Mouse (Mus musculus) midbrain, embryonic 13.5 days (tissue): ENCODE measurements around the gene Rad51b. TPM values are rescaled to one million over a fixed set of nuclear protein-coding genes. Genes with fewer than 3 reads are reported as not detected.

ENCODE experiments used
- ATAC-seq: fragments of 200-750 bp; cut with Nextera tagmentation; 2 replicates; pipeline ENCODE4 v1.8.0; 2017; ENCODE audit warnings: mild to moderate bottlenecking, moderate TSS enrichment, moderate library complexity
- H3K27ac ChIP-seq: fragments of 300-500 bp; sonication (generic); 2 replicates; pipeline ENCODE4 v1.5.1; 2015; ENCODE audit warnings: inconsistent platforms, mild to moderate bottlenecking, moderate library complexity
- H3K27me3 ChIP-seq: fragments of 300-500 bp; sonication (generic); 2 replicates; pipeline ENCODE4 v1.6.1; 2015; ENCODE audit warnings: mild to moderate bottlenecking, inconsistent platforms
- H3K36me3 ChIP-seq: fragments of 300-500 bp; sonication (generic); 2 replicates; pipeline ENCODE4 v1.6.1; 2015; ENCODE audit warnings: mild to moderate bottlenecking, inconsistent platforms
- H3K4me1 ChIP-seq: fragments of 300-500 bp; sonication (generic); replicated peaks from 2 replicates; pipeline ENCODE4 v1.6.1; 2015; ENCODE audit warnings: inconsistent platforms
- H3K4me2 ChIP-seq: fragments of 300-500 bp; sonication (generic); replicated peaks from 2 replicates; pipeline ENCODE4 v1.6.1; 2015; ENCODE audit warnings: moderate library complexity, mild to moderate bottlenecking, inconsistent platforms
- H3K4me3 ChIP-seq: fragments of 300-500 bp; sonication (generic); replicated peaks from 2 replicates; pipeline ENCODE4 v1.5.1; 2015; ENCODE audit warnings: mild to moderate bottlenecking, inconsistent platforms
- H3K9ac ChIP-seq: fragments of 300-500 bp; sonication (generic); replicated peaks from 2 replicates; pipeline ENCODE4 v1.6.1; 2015; ENCODE audit warnings: mild to moderate bottlenecking, inconsistent platforms
- H3K9me3 ChIP-seq: fragments of 300-500 bp; sonication (generic); 2 replicates; pipeline ENCODE4 v1.6.1; 2016; ENCODE audit warnings: mild to moderate bottlenecking, inconsistent platforms
- WGBS: fragments of 180-500 bp; shearing (Covaris S2); methylation state at CpG from one replicate; pipeline ENCODE4 v1.1.7; 2015; 5-methylcytosine and 5-hydroxymethylcytosine counted together
- polyA plus RNA-seq: library from polyadenylated mRNA; unstranded; fragments of >200 nt; fragmentation: Nextera tagmentation; extraction: Ambion mirVana; gene quantifications from 2 replicates; pipeline ENCODE4 v1.2.1, GENCODE M21; 2015

Rad51b gene
- polyA plus RNA-seq, 1 experiment from 2014 or later = 3.2 TPM

- no peak overlapping the region for H3K27ac ChIP-seq
- ATAC-seq = no peak
- no peaks in the 10 kb centered on the region for H3K9me3 ChIP-seq
- H3K4me3 ChIP-seq = no peak overlapping the region
- 93% methylated on average over 3 of the region's 3 CpGs for WGBS
- H3K4me2 ChIP-seq = no peak overlapping the region
- H3K9ac ChIP-seq = no peak overlapping the region
- H3K27me3 ChIP-seq = no peaks in the 10 kb centered on the region
- H3K36me3 ChIP-seq = 0 out of 2 replicates have a peak, but pooled peaks cover 3% of the 10 kb centered on the region
- H3K4me1 ChIP-seq = no peaks in the 10 kb centered on the region
These were observed 474.7 kb downstream of the Rad51b start for GRCm38 (mm10) chr12:79771741-79772140.

- no peak overlapping the region for H3K27ac ChIP-seq
- no peak overlapping the region for H3K4me2 ChIP-seq
- no peaks in the 10 kb centered on the region for H3K9me3 ChIP-seq
- 91% methylated on average over 4 of the region's 4 CpGs for WGBS
- ATAC-seq = no peak
- H3K27me3 ChIP-seq = no peaks in the 10 kb centered on the region
- H3K9ac ChIP-seq = no peak overlapping the region
- no peaks in the 10 kb centered on the region for H3K4me1 ChIP-seq
- no peak overlapping the region for H3K4me3 ChIP-seq
- H3K36me3 ChIP-seq = 0 out of 2 replicates have a peak, but pooled peaks cover 3% of the 10 kb centered on the region
These were observed 476.2 kb downstream of the Rad51b start for GRCm38 (mm10) chr12:79773246-79773645.

GRCm38 (mm10) chr12:79774571-79774970 is 477.5 kb downstream of the Rad51b start:
- H3K4me3 ChIP-seq = no peak overlapping the region
- H3K4me1 ChIP-seq = no peaks in the 10 kb centered on the region
- H3K36me3 ChIP-seq = 0 out of 2 replicates have a peak, but pooled peaks cover 3% of the 10 kb centered on the region
- ATAC-seq = no peak
- 85% methylated on average over 4 of the region's 4 CpGs for WGBS
- H3K4me2 ChIP-seq = no peak overlapping the region
- H3K9me3 ChIP-seq = no peaks in the 10 kb centered on the region
- H3K27ac ChIP-seq = no peak overlapping the region
- no peak overlapping the region for H3K9ac ChIP-seq
- H3K27me3 ChIP-seq = no peaks in the 10 kb centered on the region

- WGBS = 88% methylated on average over 5 of the region's 5 CpGs
- no peaks in the 10 kb centered on the region; the same call in 1 of the 2 replicates for H3K4me1 ChIP-seq
- H3K4me2 ChIP-seq = no peak overlapping the region
- H3K27me3 ChIP-seq = no peaks in the 10 kb centered on the region
- H3K27ac ChIP-seq = no peak overlapping the region
- no peak overlapping the region for H3K4me3 ChIP-seq
- H3K9me3 ChIP-seq = no peaks in the 10 kb centered on the region
- no peak overlapping the region for H3K9ac ChIP-seq
- H3K36me3 ChIP-seq = 0 out of 2 replicates have a peak, but pooled peaks cover 3% of the 10 kb centered on the region
- ATAC-seq = no peak
These were observed 479.7 kb downstream of the Rad51b start for GRCm38 (mm10) chr12:79776828-79777227.

- 66% methylated on average over 2 of the region's 2 CpGs for WGBS
- Histone ChIP-seq H3K36me3 (no peaks in the 10 kb centered on the region), H3K4me1 (no peaks in the 10 kb centered on the region; the same call in 1 of the 2 replicates), H3K9me3 (no peaks in the 10 kb centered on the region), H3K4me2 (no peak overlapping the region), H3K9ac (no peak overlapping the region), H3K27me3 (no peaks in the 10 kb centered on the region), H3K27ac (no peak overlapping the region), H3K4me3 (no peak overlapping the region)
- ATAC-seq = no peak
These were observed 483.7 kb downstream of the Rad51b start for GRCm38 (mm10) chr12:79780745-79781144.

GRCm38 (mm10) chr12:79781788-79782187 is 484.7 kb downstream of the Rad51b start:
- Histone ChIP-seq H3K4me1 (no peaks in the 10 kb centered on the region; the same call in 1 of the 2 replicates), H3K4me2 (no peak overlapping the region), H3K36me3 (no peaks in the 10 kb centered on the region), H3K9me3 (no peaks in the 10 kb centered on the region), H3K27me3 (no peaks in the 10 kb centered on the region), H3K4me3 (no peak overlapping the region), H3K27ac (no peak overlapping the region), H3K9ac (no peak overlapping the region)
- WGBS = 87% methylated on average over 5 of the region's 5 CpGs
- no peak for ATAC-seq

- H3K4me1 ChIP-seq = no peaks in the 10 kb centered on the region; the same call in 1 of the 2 replicates
- no peaks in the 10 kb centered on the region for H3K9me3 ChIP-seq
- ATAC-seq = no peak
- no peak overlapping the region for H3K9ac ChIP-seq
- no peaks in the 10 kb centered on the region for H3K36me3 ChIP-seq
- 93% methylated on average over 6 of the region's 6 CpGs for WGBS
- no peak overlapping the region for H3K27ac ChIP-seq
- no peaks in the 10 kb centered on the region for H3K27me3 ChIP-seq
- no peak overlapping the region for H3K4me3 ChIP-seq
- no peak overlapping the region for H3K4me2 ChIP-seq
These were observed 485.5 kb downstream of the Rad51b start for GRCm38 (mm10) chr12:79782444-79783117.

GRCm38 (mm10) chr12:79784159-79784558 is 487.1 kb downstream of the Rad51b start:
- no peak for ATAC-seq
- H3K4me3 ChIP-seq = no peak overlapping the region
- no peaks in the 10 kb centered on the region; the same call in 1 of the 2 replicates for H3K4me1 ChIP-seq
- H3K4me2 ChIP-seq = no peak overlapping the region
- H3K27ac ChIP-seq = no peak overlapping the region
- WGBS = 85% methylated on average over 7 of the region's 7 CpGs
- H3K9ac ChIP-seq = no peak overlapping the region
- H3K9me3 ChIP-seq = no peaks in the 10 kb centered on the region
- no peaks in the 10 kb centered on the region for H3K27me3 ChIP-seq
- no peaks in the 10 kb centered on the region for H3K36me3 ChIP-seq

- WGBS = 90% methylated on average over 3 of the region's 3 CpGs
- Histone ChIP-seq H3K36me3 (no peaks in the 10 kb centered on the region), H3K27ac (no peak overlapping the region), H3K4me2 (no peak overlapping the region), H3K9me3 (no peaks in the 10 kb centered on the region), H3K4me3 (no peak overlapping the region), H3K4me1 (no peaks in the 10 kb centered on the region), H3K27me3 (no peaks in the 10 kb centered on the region), H3K9ac (no peak overlapping the region)
- ATAC-seq = no peak
These were observed 488.6 kb downstream of the Rad51b start for GRCm38 (mm10) chr12:79785691-79786090.

- no peak overlapping the region for H3K4me2 ChIP-seq
- no peaks in the 10 kb centered on the region for H3K27me3 ChIP-seq
- 83% methylated on average over 10 of the region's 10 CpGs for WGBS
- no peaks in the 10 kb centered on the region for H3K9me3 ChIP-seq
- no peak overlapping the region for H3K27ac ChIP-seq
- H3K9ac ChIP-seq = no peak overlapping the region
- no peaks in the 10 kb centered on the region for H3K36me3 ChIP-seq
- ATAC-seq = no peak
- no peaks in the 10 kb centered on the region for H3K4me1 ChIP-seq
- H3K4me3 ChIP-seq = no peak overlapping the region
These were observed 490.5 kb downstream of the Rad51b start for GRCm38 (mm10) chr12:79787538-79787937.

- H3K4me2 ChIP-seq = no peak overlapping the region
- WGBS = 96% methylated on average over 5 of the region's 5 CpGs
- no peaks in the 10 kb centered on the region for H3K27me3 ChIP-seq
- ATAC-seq = no peak
- no peaks in the 10 kb centered on the region for H3K9me3 ChIP-seq
- H3K4me1 ChIP-seq = no peaks in the 10 kb centered on the region
- no peaks in the 10 kb centered on the region for H3K36me3 ChIP-seq
- H3K4me3 ChIP-seq = no peak overlapping the region
- H3K27ac ChIP-seq = no peak overlapping the region
- no peak overlapping the region for H3K9ac ChIP-seq
These were observed 491.3 kb downstream of the Rad51b start for GRCm38 (mm10) chr12:79788340-79788739.

GRCm38 (mm10) chr12:79789481-79789880 is 492.4 kb downstream of the Rad51b start:
- H3K4me2 ChIP-seq = no peak overlapping the region
- H3K36me3 ChIP-seq = no peaks in the 10 kb centered on the region
- H3K9me3 ChIP-seq = no peaks in the 10 kb centered on the region
- ATAC-seq = no peak
- H3K27me3 ChIP-seq = no peaks in the 10 kb centered on the region
- H3K9ac ChIP-seq = no peak overlapping the region
- no peaks in the 10 kb centered on the region for H3K4me1 ChIP-seq
- H3K27ac ChIP-seq = no peak overlapping the region
- WGBS = 84% methylated on average over 6 of the region's 6 CpGs
- no peak overlapping the region for H3K4me3 ChIP-seq

- Histone ChIP-seq H3K4me1 (0 out of 2 replicates have a peak, but pooled peaks cover 8% of the 10 kb centered on the region), H3K4me3 (no peak overlapping the region), H3K4me2 (no peak overlapping the region), H3K9ac (no peak overlapping the region), H3K36me3 (no peaks in the 10 kb centered on the region), H3K9me3 (no peaks in the 10 kb centered on the region), H3K27me3 (no peaks in the 10 kb centered on the region), H3K27ac (no peak overlapping the region)
- WGBS = 82% methylated on average over 8 of the region's 8 CpGs
- no peak for ATAC-seq
These were observed 496.3 kb downstream of the Rad51b start for GRCm38 (mm10) chr12:79793382-79793781.
